Mouse (Mus musculus): ENCODE measurements around the gene Rlf. TPM values are rescaled to one million over a fixed set of nuclear protein-coding genes. Genes with fewer than 3 reads are reported as not detected.

Gene Rlf
- total RNA-seq (2015), result 23.2 and 25.9 TPM in 2 replicates
- 38.4 and 42.4 TPM in 2 replicates for total RNA-seq (2017)

GRCm38 (mm10) chr4:121214793-121215304 lies at the start of gene Rlf:
Gene Rlf (minus strand): TSS chr4:121215084.
- peak; percentile 94 for ATAC-seq (ENCODE audit: poor library complexity, severe bottlenecking)

DNA sequence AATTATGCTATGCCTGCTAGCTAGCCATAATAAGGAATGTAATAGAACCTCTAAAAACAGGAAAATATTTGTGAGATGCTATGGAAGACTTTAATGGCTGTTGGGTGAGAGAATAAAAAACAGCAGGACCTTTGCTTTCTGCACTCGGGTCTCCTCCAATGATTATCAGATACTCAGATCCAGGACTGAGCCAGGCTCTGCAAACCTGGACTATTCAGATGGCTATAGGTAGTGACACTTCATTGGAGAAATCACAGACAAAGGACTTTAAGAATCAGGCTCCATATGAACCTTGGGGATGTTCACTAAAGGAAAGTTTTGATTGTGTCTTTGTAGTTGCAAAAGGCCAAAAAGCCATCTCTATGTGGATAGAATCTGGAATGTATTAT lies 26.7 kb upstream of the Rlf start:
- ATAC-seq (ENCODE audit: poor library complexity, severe bottlenecking), result no peak

DNA sequence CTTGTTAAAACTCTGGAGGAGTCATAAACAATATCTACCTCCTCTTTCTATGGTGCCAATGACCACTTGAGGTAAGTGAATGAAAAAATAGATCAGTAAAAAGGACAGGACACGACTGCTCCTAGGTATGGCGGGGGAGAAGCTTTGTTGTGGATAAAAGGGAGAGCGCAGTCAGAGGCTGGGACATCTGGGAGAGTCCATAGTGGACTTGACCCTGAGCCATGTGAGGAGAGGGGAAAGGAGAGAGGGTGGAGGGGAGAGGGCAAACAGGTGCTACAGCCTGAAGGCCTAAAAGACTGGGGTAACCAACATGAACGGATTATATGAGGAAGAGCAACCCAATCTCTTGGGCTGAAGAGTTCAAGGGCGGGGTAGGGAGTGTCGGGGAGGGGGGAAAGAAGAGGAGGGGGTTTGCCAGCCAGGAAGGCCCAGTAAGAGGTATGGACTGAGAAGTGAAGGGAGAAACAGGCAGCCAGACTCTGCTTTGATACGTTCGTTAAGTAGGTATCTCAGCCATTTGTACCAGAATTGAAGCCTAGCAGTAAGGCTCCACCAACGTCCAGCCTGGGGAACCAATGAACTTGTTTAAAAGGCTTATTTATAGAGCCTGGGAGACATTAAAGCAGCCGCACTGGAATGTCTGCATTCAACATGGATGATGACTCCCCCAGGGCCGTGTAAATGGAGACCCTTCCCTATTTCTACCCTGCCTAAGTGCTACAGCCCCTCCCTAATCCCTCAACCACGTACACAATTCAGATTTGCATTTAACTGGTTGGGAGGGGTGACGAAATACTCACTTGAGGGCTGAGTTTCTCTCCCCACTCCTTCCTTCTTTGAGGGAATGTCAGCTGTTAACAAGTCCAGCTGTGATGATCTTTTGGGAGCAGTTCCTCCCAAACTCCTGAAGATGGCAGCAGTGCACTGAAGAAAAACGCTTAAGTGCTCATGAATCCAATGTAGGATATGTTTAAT lies 26.0 kb upstream of the Rlf start:
- peak; percentile 77 for ATAC-seq (ENCODE audit: poor library complexity, severe bottlenecking)

- ATAC-seq (ENCODE audit: poor library complexity, severe bottlenecking), result no peak
Observed at GRCm38 (mm10) chr4:121239878-121240277, 25.0 kb upstream of the Rlf start.

GRCm38 (mm10) chr4:121231772-121232414 lies 17.0 kb upstream of the Rlf start:
- peak; percentile 83 for ATAC-seq (ENCODE audit: poor library complexity, severe bottlenecking)

- ATAC-seq (ENCODE audit: poor library complexity, severe bottlenecking), result peak; percentile 44
Observed at GRCm38 (mm10) chr4:121230943-121231614, 16.2 kb upstream of the Rlf start.

GRCm38 (mm10) chr4:121227072-121227471 lies 12.2 kb upstream of the Rlf start:
- no peak for ATAC-seq (ENCODE audit: poor library complexity, severe bottlenecking)

- peak; percentile 18; the same call in 1 of the 2 replicates for ATAC-seq (ENCODE audit: poor library complexity, severe bottlenecking)
Observed at GRCm38 (mm10) chr4:121225177-121225576, 10.3 kb upstream of the Rlf start.

GRCm38 (mm10) chr4:121223136-121223535 lies 8.3 kb upstream of the Rlf start:
- ATAC-seq (ENCODE audit: poor library complexity, severe bottlenecking), result no peak

- ATAC-seq (ENCODE audit: poor library complexity, severe bottlenecking), result no peak
Observed at GRCm38 (mm10) chr4:121216216-121216615, 1.3 kb upstream of the Rlf start.

DNA sequence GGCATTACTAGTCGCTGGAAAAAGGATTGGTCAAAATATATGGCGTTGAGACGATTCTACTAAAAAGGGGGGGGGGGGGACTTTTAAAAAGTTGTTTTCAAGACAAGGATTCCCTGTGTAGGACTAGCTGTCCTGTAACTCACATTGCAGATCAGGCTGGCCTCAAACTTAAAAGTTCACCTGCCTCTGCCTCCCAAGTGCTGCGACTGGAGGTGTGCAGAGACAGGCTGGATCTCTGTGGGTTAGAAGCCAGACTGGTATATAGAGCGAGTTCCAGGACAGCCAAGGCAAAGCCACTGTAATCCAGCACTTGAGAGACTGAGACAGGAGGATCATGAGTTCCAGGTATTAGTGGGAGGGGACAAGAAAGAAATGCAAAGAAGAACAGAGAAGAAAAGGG lies 605 bp upstream of the Rlf start:
- no peak for ATAC-seq (ENCODE audit: poor library complexity, severe bottlenecking)

DNA sequence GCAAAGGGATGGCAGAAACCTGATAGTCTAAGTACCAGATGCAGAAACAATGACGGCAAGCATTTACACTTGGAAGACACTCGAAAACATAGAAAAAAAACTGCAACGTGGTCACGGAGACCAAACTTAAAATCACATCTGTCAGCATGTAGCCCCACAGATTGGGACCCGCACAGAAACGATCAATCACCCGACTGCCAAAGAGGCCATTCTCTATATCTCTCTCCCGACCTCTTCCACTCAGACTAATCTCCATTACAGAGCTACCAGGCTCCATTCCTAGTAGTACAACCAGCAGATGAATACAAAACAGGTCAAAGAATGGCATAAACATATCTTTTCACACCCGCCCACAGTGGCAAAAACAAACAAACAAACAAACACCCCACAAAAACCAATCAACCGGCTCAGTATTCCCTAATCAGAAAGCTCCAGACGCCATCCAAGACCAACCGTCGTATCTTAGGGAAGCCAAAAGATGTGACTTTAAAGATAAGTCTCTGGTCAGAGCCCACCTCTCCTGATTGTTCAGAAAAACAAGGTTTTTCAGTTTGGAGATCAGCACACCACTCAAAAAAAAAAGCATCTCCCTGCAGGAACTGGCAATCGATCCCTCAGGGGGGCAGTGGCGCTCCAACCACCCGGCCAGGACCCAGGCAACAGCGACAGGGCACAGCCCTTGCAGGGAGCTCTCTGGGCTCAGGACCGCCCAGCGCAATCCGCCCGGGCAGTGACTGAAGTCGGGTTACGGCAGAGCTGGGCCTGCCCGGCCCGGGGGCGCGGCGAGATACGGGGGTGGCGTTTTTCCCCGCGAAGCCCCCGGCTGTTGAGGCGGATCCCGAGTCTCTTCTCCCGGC lies 720 bp downstream of the Rlf start:
- ATAC-seq (ENCODE audit: poor library complexity, severe bottlenecking), result peak; percentile 78

- ATAC-seq (ENCODE audit: poor library complexity, severe bottlenecking), result no peak; the same call in 1 of the 2 replicates
Observed at GRCm38 (mm10) chr4:121208911-121209310, 6.0 kb downstream of the Rlf start.

DNA sequence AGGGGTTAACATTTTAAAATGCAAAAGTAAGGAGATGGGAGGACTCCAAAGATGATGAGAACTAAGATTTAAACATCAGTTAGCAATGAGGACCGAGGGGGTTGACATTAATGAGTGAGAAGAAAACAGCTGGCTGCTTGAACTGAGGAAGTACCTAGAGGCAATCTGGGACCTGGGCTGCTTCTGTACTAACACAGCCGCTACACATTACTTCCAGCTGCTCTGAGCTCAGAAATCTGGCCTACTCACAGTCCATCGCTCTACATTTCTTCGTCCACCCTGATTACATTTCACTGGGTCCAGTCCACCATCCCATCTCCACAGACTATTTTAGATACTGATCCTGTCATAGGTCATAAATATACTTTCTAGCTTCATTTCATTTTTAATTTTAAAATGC lies 17.0 kb downstream of the Rlf start:
- ATAC-seq (ENCODE audit: poor library complexity, severe bottlenecking), result no peak

GRCm38 (mm10) chr4:121196995-121197394 lies 17.9 kb downstream of the Rlf start:
- ATAC-seq (ENCODE audit: poor library complexity, severe bottlenecking), result peak; percentile 83

DNA sequence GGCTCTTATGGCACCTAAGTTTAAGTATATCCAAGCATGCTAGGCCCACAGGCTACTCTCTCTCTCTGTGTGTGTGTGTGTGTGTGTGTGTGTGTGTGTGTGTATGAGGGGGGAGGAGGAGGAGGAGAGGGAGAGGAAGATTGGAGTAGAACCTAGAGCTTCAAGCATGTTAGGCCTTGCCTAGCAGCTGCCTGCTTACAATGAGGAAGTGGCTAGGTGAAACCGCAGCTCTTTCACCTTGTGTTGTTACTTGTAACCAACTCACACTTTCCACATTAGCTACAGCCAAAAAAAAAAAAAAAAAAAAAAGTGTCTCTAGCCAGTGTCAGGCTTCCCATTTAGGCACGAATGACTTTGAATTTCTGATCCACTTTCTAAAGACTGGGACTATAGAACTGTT lies 18.7 kb downstream of the Rlf start:
- ATAC-seq (ENCODE audit: poor library complexity, severe bottlenecking), result peak; percentile 78

- no peak for ATAC-seq (ENCODE audit: poor library complexity, severe bottlenecking)
Observed at GRCm38 (mm10) chr4:121194736-121195135, 20.1 kb downstream of the Rlf start.

DNA sequence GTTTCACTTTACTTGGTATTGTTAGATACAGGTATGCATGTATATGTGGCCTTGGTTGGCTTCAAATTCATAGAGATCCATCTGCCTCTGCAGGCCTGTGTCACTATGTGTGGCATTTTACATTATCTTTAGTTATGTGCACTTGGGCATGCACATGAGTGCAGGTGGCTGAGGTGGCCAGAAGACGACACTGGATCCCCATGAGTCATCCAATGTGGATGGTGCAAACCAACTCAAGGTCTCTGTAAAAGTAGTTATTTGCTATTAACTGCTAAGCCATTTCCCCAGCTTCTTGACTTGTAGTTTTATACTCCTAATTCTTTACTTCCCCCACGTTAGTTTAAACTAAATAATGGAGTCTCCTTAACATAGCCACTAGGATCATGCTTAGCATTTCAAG lies 22.6 kb downstream of the Rlf start:
- ATAC-seq (ENCODE audit: poor library complexity, severe bottlenecking), result no peak

DNA sequence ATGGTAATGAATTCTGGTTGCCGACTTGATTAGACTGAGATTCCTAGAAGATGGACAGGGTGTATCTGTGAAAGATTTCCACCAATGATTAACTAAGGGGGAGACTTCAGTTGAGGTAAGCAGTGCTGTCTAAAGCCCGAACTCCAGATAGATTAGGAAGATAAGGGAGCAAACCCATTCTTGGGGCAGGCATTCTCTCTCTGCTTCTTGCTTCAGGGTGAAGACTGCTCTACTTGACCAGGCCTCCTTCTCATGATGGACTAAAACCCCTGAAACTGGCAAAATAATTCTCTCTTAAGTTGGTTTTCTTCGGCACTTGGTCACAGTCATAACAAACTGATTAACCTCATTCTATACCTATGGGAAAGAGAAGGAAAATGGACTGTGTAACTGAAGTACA lies 25.5 kb downstream of the Rlf start:
- no peak for ATAC-seq (ENCODE audit: poor library complexity, severe bottlenecking)

DNA sequence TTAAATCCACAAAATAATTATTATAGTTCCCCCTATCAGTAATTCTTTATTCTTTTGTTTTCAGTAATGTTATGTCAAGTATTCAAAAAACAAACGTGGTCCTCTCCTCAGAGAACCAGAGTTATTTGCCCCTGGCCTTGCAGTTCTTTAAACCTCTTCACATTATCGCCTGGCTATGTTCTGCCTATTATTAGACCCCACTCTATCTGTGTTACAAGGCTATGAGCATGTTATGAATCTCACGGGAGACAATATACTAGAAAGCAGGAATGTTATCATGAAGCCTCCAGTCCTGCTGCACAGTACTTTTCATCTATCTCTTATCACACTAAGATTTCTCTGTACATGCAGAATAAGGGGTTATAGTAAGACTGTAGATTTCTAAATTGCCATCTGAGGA lies 35.2 kb downstream of the Rlf start:
- ATAC-seq (ENCODE audit: poor library complexity, severe bottlenecking), result no peak
